Mouse (Mus musculus): ENCODE results near the gene Pde4dip. TPM values are rescaled to one million over a fixed set of nuclear protein-coding genes. Genes with fewer than 3 reads are reported as not detected.

Pde4dip gene
- polyA plus RNA-seq, 1 experiment from 2014 or later: 22.8 TPM

DNA sequence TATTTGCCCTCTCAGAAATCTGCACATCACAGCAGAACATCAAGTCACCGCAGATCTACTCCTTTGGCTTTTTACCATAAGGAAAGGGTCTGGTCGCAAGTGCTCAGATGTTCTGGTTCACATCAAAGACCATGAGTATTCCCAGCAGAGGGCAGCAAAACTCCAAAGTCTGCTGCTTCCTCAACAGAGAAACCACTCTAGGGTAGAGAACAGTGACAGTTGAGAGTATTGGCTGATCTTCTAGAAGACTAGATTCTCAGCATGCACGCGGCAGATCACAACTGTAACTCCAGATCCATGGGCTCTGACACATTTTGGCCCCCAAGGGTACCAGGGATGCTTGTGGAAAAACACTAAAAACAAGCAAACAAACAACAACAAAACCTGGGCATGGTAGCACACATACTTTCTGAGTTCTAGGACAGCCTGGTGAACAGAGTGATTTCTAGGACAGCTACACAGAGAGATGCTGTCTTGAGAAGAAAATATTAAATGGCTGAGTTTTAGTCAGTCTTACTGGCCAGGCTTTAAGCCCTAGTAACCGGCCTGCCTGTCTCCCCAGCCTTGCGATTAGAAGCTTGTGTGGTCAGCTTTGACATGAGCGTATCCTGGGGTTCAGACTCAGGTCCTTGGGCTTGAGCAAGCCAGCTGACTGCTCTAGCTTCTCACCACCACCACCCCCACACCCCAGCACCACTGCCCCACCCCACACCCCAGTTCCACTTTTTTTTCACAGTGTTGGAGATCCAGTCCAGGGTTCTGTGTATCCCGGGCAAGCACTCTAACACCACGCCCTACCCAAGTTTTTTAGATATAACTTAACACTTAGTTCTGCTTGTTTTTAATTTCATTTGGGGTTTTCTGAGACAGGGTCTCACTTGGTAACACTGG lies 40.7 kb upstream of the Pde4dip start:
- Histone ChIP-seq H3K4me1 (peaks cover 45% of the 10 kb centered on the region), H3K36me3 (peaks cover 2% of the 10 kb centered on the region; the same call in 1 of the 2 replicates), H3K27ac (peak overlapping the region; percentile 4; the same call in 1 of the 2 replicates), H3K4me3 (no peak overlapping the region), H3K9me3 (replicated peaks) (no peaks in the 10 kb centered on the region), H3K27me3 (ENCODE audit: low read depth, poor library complexity, severe bottlenecking) (no peaks in the 10 kb centered on the region)
- 60% methylated on average over 9 of the region's 9 CpGs for WGBS
- peak; percentile 82 for DNase-seq (ENCODE audit: low spot score)

DNA sequence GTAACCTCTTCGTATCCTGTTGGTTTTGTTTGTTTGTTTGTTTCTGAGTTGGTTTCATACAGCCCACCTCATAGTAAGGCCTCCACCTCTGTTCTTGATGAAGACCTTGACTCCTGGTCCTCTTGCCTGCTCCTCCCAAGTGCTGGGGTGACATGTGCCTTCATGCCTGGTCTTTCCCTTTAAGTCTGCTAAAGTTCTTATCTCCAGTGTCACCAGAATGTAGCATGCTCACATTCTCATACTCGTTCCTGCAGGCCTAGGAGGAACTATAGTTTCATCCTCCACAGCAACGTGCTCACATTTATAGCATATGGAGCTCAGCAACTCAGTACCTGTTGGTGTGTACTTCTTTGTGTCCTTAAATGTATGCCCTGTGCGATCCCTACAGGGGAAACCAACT lies 38.8 kb upstream of the Pde4dip start:
- DNase-seq (ENCODE audit: low spot score): no peak
- 84% methylated on average over 4 of the region's 4 CpGs for WGBS
- Histone ChIP-seq H3K27me3 (ENCODE audit: low read depth, poor library complexity, severe bottlenecking) (no peaks in the 10 kb centered on the region), H3K27ac (no peak overlapping the region), H3K36me3 (peaks cover 21% of the 10 kb centered on the region), H3K4me1 (peaks cover 30% of the 10 kb centered on the region), H3K4me3 (no peak overlapping the region), H3K9me3 (replicated peaks) (no peaks in the 10 kb centered on the region)

DNA sequence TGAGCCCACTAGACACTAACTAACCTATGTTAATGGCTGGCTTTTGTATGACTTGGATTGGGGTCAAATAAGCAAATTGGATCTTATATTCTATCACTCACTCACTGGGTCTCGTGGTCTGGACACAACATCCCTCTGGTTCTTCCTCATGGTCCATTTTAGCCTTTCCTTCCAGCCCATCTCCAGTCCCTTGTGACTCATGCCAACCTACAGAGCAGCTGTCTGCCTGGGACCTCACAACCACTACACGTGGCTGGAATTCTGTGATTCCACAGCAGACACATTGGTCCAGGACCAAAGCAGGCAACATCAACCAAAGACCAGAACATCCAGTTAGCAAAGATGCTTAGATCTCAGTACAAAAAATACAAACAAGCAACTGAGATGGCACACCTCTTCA lies 36.7 kb upstream of the Pde4dip start:
- peaks cover 39% of the 10 kb centered on the region for H3K36me3 ChIP-seq
- H3K4me3 ChIP-seq: no peak overlapping the region
- no peaks in the 10 kb centered on the region for H3K27me3 ChIP-seq (ENCODE audit: low read depth, poor library complexity, severe bottlenecking)
- peaks cover 9% of the 10 kb centered on the region for H3K4me1 ChIP-seq
- 93% methylated on average over 2 of the region's 2 CpGs for WGBS
- DNase-seq (ENCODE audit: low spot score): no peak
- H3K9me3 ChIP-seq (replicated peaks): no peaks in the 10 kb centered on the region
- no peak overlapping the region for H3K27ac ChIP-seq

DNA sequence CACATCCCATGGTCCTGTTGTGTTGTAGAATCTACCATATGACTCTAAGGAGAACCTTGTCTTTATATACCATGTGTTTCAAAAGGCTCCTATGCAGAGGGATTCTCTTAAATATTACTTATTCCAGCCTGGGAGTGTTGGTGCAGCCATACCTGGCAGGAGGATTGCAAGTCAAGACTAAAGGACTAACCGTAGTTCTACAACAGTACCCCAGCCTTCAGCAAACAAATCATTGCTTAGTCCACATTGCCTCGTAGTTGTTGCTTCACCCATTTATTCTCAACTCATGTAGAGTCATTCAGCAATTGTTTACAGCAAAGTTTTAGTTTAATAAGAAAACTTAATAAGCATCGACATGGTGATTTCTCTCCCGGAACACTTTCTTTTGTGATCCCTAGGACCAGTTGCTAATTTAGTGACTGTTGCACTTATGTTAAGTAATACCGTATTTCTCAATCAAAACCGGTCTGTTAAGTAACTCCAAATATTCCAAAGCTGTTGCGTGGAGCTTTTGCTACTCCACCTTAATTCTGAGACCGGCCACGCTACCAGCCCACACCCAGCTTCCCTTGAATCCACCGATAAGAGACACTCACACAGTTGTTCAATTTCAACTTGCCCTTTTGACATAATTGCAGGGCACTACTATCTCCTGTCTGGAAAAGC lies 30.5 kb upstream of the Pde4dip start:
- DNase-seq (ENCODE audit: low spot score): no peak
- no peak overlapping the region for H3K4me3 ChIP-seq
- no peaks in the 10 kb centered on the region for H3K4me1 ChIP-seq
- H3K9me3 ChIP-seq (replicated peaks): no peaks in the 10 kb centered on the region
- peaks cover 92% of the 10 kb centered on the region for H3K36me3 ChIP-seq
- WGBS: 95% methylated on average over 10 of the region's 10 CpGs
- no peak overlapping the region for H3K27ac ChIP-seq
- H3K27me3 ChIP-seq (ENCODE audit: low read depth, poor library complexity, severe bottlenecking): no peaks in the 10 kb centered on the region

DNA sequence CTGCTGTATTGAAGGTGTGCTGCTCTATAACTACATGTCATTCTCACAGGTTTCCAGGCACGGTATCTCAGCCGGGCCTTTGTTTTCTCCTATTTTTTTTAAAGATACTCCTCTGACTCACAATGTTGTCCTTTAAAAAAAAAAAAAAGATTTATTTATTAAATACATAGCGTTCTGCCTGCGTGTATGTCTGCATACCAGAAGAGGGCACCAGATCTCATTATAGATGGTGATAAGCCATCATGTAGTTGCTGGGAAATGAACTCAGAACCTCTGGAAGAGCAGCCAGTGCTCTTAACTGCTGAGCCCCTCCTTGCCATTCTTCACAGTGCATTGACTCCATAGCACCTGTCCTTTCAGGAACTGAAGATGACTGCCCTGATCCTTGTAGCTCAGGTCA lies 26.6 kb upstream of the Pde4dip start:
- no peak for DNase-seq (ENCODE audit: low spot score)
- WGBS: 88% methylated on average over 4 of the region's 4 CpGs
- Histone ChIP-seq H3K27me3 (ENCODE audit: low read depth, poor library complexity, severe bottlenecking) (no peaks in the 10 kb centered on the region), H3K4me3 (no peak overlapping the region), H3K4me1 (no peaks in the 10 kb centered on the region), H3K36me3 (peaks cover 75% of the 10 kb centered on the region), H3K9me3 (replicated peaks) (no peaks in the 10 kb centered on the region), H3K27ac (no peak overlapping the region)

DNA sequence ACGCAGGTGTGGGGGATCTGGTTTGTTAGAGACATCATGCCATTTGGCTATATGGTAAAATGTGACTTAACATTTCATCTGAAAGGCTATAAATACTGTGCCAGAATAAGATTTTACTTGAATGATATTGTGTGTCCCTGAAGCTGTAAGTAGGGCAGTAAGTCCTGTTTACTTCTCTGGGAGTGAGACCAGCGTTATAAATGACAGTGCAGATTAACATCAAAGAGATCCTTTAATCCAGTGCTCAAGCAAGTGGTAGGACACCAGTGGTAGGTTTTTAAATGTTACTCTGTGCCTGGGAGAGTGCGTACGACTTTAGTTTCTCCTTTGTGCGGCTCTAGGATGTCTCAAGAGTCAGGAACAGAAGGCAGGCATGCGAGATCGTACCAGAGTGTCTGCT lies 22.6 kb upstream of the Pde4dip start:
- H3K27ac ChIP-seq: no peak overlapping the region
- H3K9me3 ChIP-seq (replicated peaks): no peaks in the 10 kb centered on the region
- 71% methylated on average over 7 of the region's 7 CpGs for WGBS
- peaks cover 60% of the 10 kb centered on the region for H3K36me3 ChIP-seq
- H3K27me3 ChIP-seq (ENCODE audit: low read depth, poor library complexity, severe bottlenecking): no peaks in the 10 kb centered on the region
- no peak for DNase-seq (ENCODE audit: low spot score)
- H3K4me3 ChIP-seq: no peak overlapping the region
- no peaks in the 10 kb centered on the region for H3K4me1 ChIP-seq

DNA sequence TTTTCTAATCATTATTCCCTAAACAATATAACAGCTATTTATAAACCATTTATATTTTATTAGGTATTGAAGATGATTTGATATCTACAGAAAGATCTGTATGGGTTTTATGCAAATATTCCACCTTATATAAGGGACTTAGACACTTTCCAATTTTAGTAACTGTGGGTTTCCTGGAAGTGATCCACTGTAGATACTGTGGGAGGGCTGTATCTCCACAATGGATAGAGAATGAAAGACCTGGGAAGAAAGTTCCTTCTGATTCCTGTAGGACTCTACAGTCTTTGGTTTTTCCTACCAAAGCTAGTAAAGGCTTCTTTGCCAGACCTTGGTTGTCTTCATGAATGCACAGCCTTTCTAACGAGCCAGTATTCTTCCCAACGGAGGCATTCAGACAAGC lies 21.2 kb upstream of the Pde4dip start:
- Histone ChIP-seq H3K4me1 (no peaks in the 10 kb centered on the region), H3K4me3 (no peak overlapping the region), H3K9me3 (replicated peaks) (no peaks in the 10 kb centered on the region), H3K27ac (no peak overlapping the region), H3K36me3 (peaks cover 47% of the 10 kb centered on the region), H3K27me3 (ENCODE audit: low read depth, poor library complexity, severe bottlenecking) (no peaks in the 10 kb centered on the region)
- WGBS: 91% methylated on average over 2 of the region's 2 CpGs
- no peak for DNase-seq (ENCODE audit: low spot score)

DNA sequence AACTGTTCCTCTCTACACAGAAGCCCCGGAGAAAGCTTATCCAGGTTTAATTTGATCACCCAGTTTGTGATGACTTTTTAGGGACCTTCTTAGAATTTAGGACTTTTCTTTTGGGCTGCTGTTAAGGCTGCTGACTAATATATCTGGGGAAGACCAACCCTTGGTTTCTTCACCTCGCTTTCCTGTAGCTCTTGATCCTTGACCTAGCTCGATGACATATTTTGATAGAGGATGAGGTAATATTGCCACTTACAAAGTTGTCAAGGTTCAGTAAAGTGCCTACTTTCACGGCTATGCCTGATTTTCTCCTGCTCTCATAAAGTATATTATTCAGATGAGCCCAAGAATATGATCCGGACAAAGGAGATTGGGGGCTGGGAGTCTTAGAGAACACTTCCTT lies 13.1 kb upstream of the Pde4dip start:
- H3K27ac ChIP-seq: peak overlapping the region; percentile 88
- no peaks in the 10 kb centered on the region for H3K9me3 ChIP-seq (replicated peaks)
- WGBS: 24% methylated on average over 5 of the region's 5 CpGs
- no peak for DNase-seq (ENCODE audit: low spot score)
- no peaks in the 10 kb centered on the region for H3K27me3 ChIP-seq (ENCODE audit: low read depth, poor library complexity, severe bottlenecking)
- no peaks in the 10 kb centered on the region for H3K36me3 ChIP-seq
- peaks cover 16% of the 10 kb centered on the region for H3K4me1 ChIP-seq
- H3K4me3 ChIP-seq: peak overlapping the region; percentile 94

DNA sequence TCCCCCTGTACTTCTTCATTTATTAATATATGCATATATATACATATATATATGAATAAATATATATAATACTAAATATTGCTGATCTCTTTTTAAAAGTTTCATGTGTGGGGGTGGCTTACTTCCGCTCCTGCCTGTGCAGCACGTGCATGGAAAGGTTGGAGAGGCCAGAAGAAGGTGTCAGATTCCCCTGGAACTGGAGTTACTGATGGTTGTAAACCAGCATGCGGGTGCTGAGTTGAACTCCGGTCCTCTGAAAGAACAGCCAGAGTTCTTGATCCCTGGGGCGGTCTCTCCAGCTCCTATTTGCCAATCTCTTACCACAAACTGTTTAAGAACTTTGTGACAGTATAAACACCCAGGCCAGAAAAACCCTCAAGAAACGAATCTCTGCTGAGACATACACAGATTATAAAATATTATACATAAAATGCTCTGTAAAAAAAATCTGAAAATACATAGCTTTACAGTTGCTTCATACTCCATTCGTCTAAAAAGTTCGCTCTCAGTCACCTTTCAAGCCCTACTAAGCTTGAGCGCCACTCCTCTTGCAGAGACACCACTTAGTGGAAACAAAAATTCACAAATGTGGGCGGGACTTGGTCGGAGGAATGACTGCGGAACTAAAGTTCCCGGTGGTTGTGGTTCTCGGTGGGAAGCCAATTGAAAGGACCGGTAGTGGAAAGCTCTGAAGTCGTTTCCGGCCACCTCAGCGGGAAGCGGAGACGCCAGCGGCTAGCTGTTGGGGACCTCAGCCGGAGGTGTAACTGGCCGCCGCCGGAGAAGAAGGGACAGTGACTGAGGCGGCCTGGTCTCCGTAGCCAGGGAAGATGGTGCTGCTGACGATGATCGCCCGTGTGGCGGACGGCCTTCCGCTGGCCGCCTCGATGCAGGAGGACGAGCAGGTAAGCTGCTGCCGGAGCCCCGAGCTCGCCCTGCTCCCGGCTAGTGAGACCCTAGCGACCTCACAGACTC lies 12.3 kb upstream of the Pde4dip start, which contains the start of gene Sec22b:
Sec22b (plus strand) TSS at position 675 of the 975 bp plus-strand sequence.
- 3% methylated on average over 41 of the region's 41 CpGs for WGBS
- peak; percentile 89 for DNase-seq (ENCODE audit: low spot score)
- H3K9me3 ChIP-seq (replicated peaks): no peaks in the 10 kb centered on the region
- peak within 1 kb of the TSS; percentile 88 for H3K27ac ChIP-seq
- no peaks in the 10 kb centered on the region for H3K27me3 ChIP-seq (ENCODE audit: low read depth, poor library complexity, severe bottlenecking)
- peaks cover 16% of the 10 kb centered on the region for H3K4me1 ChIP-seq
- peak within 1 kb of the TSS; percentile 94 for H3K4me3 ChIP-seq
- H3K36me3 ChIP-seq: no peaks in the 10 kb centered on the region

DNA sequence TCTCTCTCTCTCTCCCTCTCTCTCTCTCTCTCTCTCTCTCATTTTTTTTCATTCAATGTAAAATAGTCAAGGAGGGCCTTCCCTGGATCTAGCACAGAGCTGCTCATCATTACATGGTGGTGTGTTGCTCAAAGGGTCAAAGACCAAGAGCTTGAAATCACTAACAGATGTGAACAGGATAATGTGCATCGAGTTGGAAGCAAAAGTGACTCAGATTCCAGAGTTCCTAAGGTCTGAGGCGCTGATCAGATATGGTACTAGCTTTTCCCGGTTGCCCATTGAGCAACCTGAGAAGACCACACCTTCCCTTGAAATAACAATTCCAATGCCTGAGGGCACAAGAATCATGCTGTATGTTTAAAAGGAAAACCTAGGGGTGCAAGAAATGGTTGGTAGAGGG lies 9.9 kb upstream of the Pde4dip start:
- H3K27me3 ChIP-seq (ENCODE audit: low read depth, poor library complexity, severe bottlenecking): no peaks in the 10 kb centered on the region
- WGBS: 50% methylated on average over 3 of the region's 3 CpGs
- no peak for DNase-seq (ENCODE audit: low spot score)

DNA sequence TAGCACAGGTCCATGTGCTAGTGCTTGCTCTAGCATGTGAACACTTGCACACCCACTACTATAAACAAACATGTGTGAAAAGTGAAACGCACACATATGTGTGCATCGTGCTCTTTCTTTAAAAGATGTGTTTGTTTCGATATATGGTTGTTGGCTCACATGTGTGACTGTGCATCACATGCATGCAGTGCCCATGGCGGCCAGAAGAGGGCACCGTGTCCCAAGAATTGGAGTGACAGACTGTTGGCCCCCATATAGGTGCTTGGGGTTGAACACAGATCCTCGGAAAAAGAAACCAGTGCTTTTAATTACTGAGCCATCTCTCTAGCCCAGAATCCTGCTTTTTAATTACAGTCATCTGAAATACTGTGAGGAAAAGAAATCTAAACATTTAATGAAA lies 6.2 kb upstream of the Pde4dip start:
- H3K27me3 ChIP-seq (ENCODE audit: low read depth, poor library complexity, severe bottlenecking): peaks cover 19% of the 10 kb centered on the region
- WGBS: 47% methylated on average over 6 of the region's 6 CpGs
- H3K9me3 ChIP-seq (replicated peaks): no peaks in the 10 kb centered on the region
- peaks cover 8% of the 10 kb centered on the region for H3K4me1 ChIP-seq
- no peak overlapping the region for H3K4me3 ChIP-seq
- H3K27ac ChIP-seq: no peak overlapping the region
- DNase-seq (ENCODE audit: low spot score): peak; percentile 54
- H3K36me3 ChIP-seq: no peaks in the 10 kb centered on the region

More for the DNA sequence above, 9.9 kb upstream of the Pde4dip start:
- Histone ChIP-seq H3K4me3 (no peak overlapping the region), H3K27ac (no peak overlapping the region), H3K4me1 (peaks cover 19% of the 10 kb centered on the region), H3K9me3 (replicated peaks) (no peaks in the 10 kb centered on the region), H3K36me3 (no peaks in the 10 kb centered on the region)

DNA sequence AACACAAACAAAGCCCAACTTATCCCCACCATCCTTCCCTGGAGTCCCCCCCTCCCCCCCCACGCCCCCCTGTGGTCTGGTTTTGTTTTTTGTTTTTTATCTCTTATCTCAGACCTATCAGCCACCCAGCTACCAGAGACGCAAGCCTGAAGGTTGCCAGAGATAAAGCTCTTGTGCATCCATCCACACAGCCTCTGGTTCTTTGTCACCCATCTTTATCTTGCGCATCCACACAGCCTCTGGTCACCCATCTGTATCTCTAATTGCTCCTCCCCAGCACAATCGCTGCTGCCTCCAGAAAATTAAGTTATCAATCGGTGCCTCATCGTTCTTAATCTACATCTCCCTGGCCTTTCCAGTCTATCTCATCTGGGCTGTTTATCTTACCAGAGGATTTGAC lies 1.7 kb upstream of the Pde4dip start:
- no peak for DNase-seq (ENCODE audit: low spot score)
- Histone ChIP-seq H3K4me1 (peaks cover 17% of the 10 kb centered on the region), H3K27ac (no peak overlapping the region), H3K4me3 (no peak overlapping the region), H3K27me3 (ENCODE audit: low read depth, poor library complexity, severe bottlenecking) (peaks cover 49% of the 10 kb centered on the region), H3K9me3 (replicated peaks) (no peaks in the 10 kb centered on the region), H3K36me3 (no peaks in the 10 kb centered on the region)
- 75% methylated on average over 6 of the region's 6 CpGs for WGBS
